Mouse (Mus musculus) subcutaneous adipose tissue, adult 2 months (tissue): ENCODE data around the gene Med1. TPM values are rescaled to one million over a fixed set of nuclear protein-coding genes. Genes with fewer than 3 reads are reported as not detected.

Experiments
- polyA plus RNA-seq: library from polyadenylated mRNA; depleted of rRNA; stranded (reverse); fragments of >200 nt; gene quantifications from 2 replicates; pipeline ENCODE4 v1.2.3, GENCODE M21; 2012; ENCODE audit warnings: low replicate concordance; rRNA removed

Med1 gene
- polyA plus RNA-seq, result 14.6 and 19.2 TPM in 2 replicates

DNA sequence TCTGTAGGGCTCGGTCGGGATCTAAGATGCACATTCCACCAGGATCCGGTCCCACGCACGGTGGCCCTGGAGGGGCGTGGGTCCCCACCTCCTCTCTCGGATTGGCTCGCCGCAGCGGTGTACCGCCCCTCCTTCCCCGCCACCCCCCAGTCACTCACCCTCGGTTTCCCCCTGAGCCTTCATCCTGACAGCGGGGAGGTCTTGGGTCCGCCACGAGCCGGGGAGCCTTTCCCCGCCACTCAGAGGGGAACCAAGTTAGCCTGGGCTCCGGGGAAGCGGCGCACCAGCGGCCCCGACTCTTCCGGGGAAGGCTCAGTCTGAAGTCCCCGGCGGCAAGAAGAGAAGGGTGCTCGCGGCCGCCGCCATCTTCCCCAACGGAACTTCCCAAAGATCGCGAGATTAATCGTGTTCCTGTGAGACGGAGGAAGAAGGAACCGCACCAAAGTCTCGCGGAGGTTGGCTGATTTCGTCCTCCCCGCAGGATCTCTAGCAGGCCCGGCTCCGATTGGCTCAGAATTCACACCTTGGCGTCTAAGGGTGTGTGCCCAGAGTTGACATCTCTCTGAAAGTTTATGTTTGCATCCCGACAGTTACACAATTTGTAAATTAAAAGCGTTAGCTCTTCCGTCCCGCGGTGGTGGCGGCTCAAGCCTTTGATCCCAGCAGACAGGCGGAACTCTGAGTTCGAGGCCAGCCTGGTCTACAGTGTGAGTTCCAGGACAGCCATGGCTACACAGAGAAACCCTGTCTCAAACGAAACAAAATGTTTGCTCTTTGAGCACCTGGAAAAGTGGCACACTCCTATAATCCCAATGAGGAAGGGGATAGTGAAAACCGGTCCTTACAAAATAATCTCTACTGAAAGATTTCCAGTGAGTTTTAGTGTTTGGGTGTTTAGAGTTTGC lies at the start of gene Med1:
Gene Med1, minus strand, starts transcription at position 393 of the 905 bp plus-strand sequence.

DNA sequence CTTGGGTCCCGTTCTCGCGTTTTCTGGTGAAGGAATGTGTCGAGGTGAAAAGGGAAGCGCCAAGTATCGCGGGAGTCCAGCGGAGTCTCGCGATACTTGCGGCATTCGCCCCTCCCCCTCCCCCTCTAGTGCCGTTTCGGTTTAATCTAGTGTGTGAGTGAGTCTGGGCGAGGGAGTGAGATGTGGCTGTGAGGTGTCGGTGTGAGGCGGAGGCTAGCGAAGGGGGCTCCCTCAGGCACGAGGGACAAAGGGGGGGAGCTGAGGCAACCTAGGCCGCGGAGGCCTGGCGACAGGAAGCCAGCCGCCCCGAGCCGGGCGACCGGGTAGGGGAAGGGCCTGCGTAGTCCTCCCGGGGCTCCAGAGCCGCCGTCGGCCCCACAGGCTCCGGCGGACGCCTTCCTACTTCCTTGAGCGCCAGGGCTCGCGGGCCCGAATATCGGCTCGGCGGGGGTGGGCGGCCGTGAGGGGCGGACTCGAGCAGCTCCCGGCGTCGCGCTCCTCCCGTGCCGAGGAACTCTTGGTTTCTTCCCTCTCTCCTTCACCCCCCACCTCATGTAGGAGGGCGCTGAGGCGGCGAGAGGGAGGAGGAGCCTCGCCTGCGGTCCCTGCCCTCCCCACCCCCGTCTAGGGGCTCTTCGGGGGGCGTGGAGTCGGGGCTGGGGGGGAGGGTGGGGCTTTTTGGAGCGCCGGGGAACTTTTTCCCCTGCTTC lies 9.7 kb upstream of the Med1 start, which contains the start of gene Cdk12:
Gene Cdk12, plus strand, starts transcription at position 419 of the 710 bp plus-strand sequence.

DNA sequence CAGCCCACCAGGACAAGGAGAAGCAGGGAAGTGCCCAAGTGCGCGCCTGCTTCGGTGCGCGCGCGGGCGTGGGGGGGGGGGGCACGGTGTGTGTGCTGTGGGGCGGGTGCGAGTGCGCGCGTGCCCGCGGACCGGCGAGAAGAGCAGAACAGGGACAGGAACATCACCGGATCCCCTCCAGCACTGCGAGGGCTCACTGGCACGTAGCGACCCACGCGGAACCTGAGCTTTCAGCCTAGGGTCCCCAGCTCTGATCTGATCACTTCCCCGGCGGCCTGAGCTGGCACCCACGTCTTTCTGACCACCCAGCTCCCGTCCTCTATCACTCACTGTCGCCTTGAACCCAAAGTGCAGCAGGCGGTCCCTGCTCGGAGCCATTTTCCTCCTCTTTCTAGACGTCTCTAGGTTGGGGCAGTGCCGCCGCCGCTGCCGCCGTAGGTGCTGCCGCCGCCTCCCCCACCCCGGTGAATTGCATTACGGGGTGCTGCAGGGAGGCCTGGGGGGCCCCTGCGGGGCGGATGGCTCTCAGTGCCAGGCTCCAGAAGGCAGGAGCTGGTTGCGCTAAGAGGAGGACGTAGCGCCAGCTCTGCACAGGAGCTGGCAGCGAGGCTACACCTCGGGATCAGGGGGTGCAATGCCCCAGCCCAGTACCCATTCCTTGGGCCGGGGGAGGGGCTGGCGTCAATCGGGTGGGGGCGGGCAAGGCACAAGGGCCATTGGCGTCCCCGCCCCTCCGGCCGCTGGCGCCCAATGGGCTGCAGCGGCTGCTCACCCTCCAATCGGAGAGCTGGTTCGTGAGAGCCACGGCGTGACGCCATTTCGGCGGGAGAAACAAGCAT lies 43.1 kb downstream of the Med1 start, which contains the start of gene Fbxl20:
Gene Fbxl20, minus strand, starts transcription at position 618 of the 839 bp plus-strand sequence.

Other genes with a start within 250 kb of the Med1 start
- 3.9 and 8.7 TPM in 2 replicates for gene Plxdc1, start 206.8 kb downstream of the Med1 start, polyA plus RNA-seq
- gene Arl5c, start 197.1 kb downstream of the Med1 start, polyA plus RNA-seq, result 2.8 and 5.9 TPM in 2 replicates
- gene Cacnb1, start 170.3 kb downstream of the Med1 start, polyA plus RNA-seq, result 6.9 and 35.2 TPM in 2 replicates
- 558 and 1,241 TPM in 2 replicates for gene Rpl19, start 166.6 kb downstream of the Med1 start, polyA plus RNA-seq
- gene Stac2, start 139.8 kb downstream of the Med1 start, polyA plus RNA-seq, result 1.2 and 3.1 TPM in 2 replicates
- gene Fbxl20, start 42.9 kb downstream of the Med1 start, polyA plus RNA-seq, result 25.0 and 26.4 TPM in 2 replicates
- gene Cdk12, start 9.8 kb upstream of the Med1 start, polyA plus RNA-seq, result 12.8 and 19.3 TPM in 2 replicates
- gene Neurod2, start 136.4 kb upstream of the Med1 start, polyA plus RNA-seq, result not detected in 2 replicates
- gene Ppp1r1b, start 155.1 kb upstream of the Med1 start, polyA plus RNA-seq, result 0.16 and 2.8 TPM in 2 replicates
- gene Stard3, start 165.1 kb upstream of the Med1 start, polyA plus RNA-seq, result 59.8 and 72.5 TPM in 2 replicates
- 0.26 and 1.4 TPM in 2 replicates for gene Tcap, start 190.5 kb upstream of the Med1 start, polyA plus RNA-seq
- not detected in 2 replicates for gene Pnmt, start 193.2 kb upstream of the Med1 start, polyA plus RNA-seq
- 8.2 and 20.1 TPM in 2 replicates for gene Pgap3, start 207.2 kb upstream of the Med1 start, polyA plus RNA-seq
- 9.8 and 37.8 TPM in 2 replicates for gene Erbb2, start 219.2 kb upstream of the Med1 start, polyA plus RNA-seq
- gene Mien1, start 245.7 kb upstream of the Med1 start, polyA plus RNA-seq, result 76.2 and 117 TPM in 2 replicates